In genomic region chr12:83451850-83452249, GRCm38 (mm10) we compare ENCODE assay signal across 22 mouse cellular contexts. TPM values are rescaled to one million over a fixed set of nuclear protein-coding genes. Genes with fewer than 3 reads are reported as not detected.
A peak's percentile ranks its signal among the peaks of the same experiment; 100 is the strongest.
DNase-seq lines count a peak whose midpoint lies in the region; ATAC-seq and TF ChIP-seq lines count a peak whose summit lies in the region.
"Had no signal": no experiment of that assay in that cellular context is flagged by ENCODE, and none has a peak within 500 bp of the region (broad histone marks: within the 10 kb centered on the region; RNA-seq: fewer than 3 reads in every experiment).

No protein-coding gene starts in this region.

- TF ChIP-seq EP300 in liver, embryonic 14.5 days (IDR thresholded peaks at IDR 0.05; ENCODE audit: low read depth), result no peak
- no peak for TF ChIP-seq EP300 in stomach, postnatal 0 days (optimal IDR thresholded peaks at IDR 0.05)

- no peak for DNase-seq in liver, embryonic 14.5 days (ENCODE audit: low read depth in 3 of 3, low spot score in 3 of 3)
- DNase-seq in liver, embryonic 11.5 days (ENCODE audit: low spot score), result no peak
- no peak for DNase-seq in brain, embryonic 14.5 days (ENCODE audit: low read depth)
- DNase-seq in stomach, postnatal 0 days (ENCODE audit: low spot score), result no peak
- DNase-seq in urinary bladder, postnatal 14 days (ENCODE audit: low spot score), result no peak
- DNase-seq: adrenal gland, postnatal 36 days; cerebellum, adult 8-10 months; heart, adult 18-20 months; heart, postnatal 4 days; lung, adult 2 months; right cerebral cortex, adult 18-20 months; thymus, postnatal 14 days had no signal

- H3K27ac ChIP-seq in intestine, postnatal 0 days (ENCODE audit: low read depth, low read length), result no peak overlapping the region
- no peak overlapping the region for H3K27ac ChIP-seq in intestine, embryonic 16.5 days (ENCODE audit: low read length)
- H3K27ac ChIP-seq in liver, embryonic 14.5 days, result no peak overlapping the region
- no peak overlapping the region for H3K27ac ChIP-seq in liver, embryonic 11.5 days (ENCODE audit: low read depth, low read length)
- no peak overlapping the region for H3K27ac ChIP-seq in stomach, postnatal 0 days (replicated peaks)
- H3K27ac ChIP-seq: embryonic facial prominence, embryonic 10.5 days; forebrain, embryonic 12.5 days; heart, embryonic 15.5 days; hindbrain, embryonic 15.5 days; intestine, embryonic 15.5 days; limb, embryonic 12.5 days; neural tube, embryonic 12.5 days had no signal

- no peaks in the 10 kb centered on the region for H3K9me3 ChIP-seq in intestine, postnatal 0 days (ENCODE audit: control insufficient read depth)
- no peaks in the 10 kb centered on the region for H3K9me3 ChIP-seq in intestine, embryonic 16.5 days (ENCODE audit: control insufficient read depth, low read length)
- H3K9me3 ChIP-seq in liver, embryonic 14.5 days (ENCODE audit: control insufficient read depth, low read length), result no peaks in the 10 kb centered on the region
- no peaks in the 10 kb centered on the region for H3K9me3 ChIP-seq in liver, embryonic 11.5 days (ENCODE audit: control insufficient read depth, low read length)
- H3K9me3 ChIP-seq in stomach, postnatal 0 days (ENCODE audit: control insufficient read depth, low read length), result no peaks in the 10 kb centered on the region
- H3K9me3 ChIP-seq: embryonic facial prominence, embryonic 10.5 days; forebrain, embryonic 12.5 days; heart, embryonic 15.5 days; hindbrain, embryonic 15.5 days; intestine, embryonic 15.5 days; limb, embryonic 12.5 days; neural tube, embryonic 12.5 days had no signal

- H3K4me2 ChIP-seq in intestine, postnatal 0 days (replicated peaks; ENCODE audit: low read depth), result no peak overlapping the region
- no peak overlapping the region for H3K4me2 ChIP-seq in intestine, embryonic 16.5 days (ENCODE audit: low read depth, low read length)
- H3K4me2 ChIP-seq in liver, embryonic 14.5 days (ENCODE audit: low read depth), result no peak overlapping the region
- no peak overlapping the region for H3K4me2 ChIP-seq in liver, embryonic 11.5 days
- no peak overlapping the region for H3K4me2 ChIP-seq in stomach, postnatal 0 days (replicated peaks; ENCODE audit: low read depth)
- H3K4me2 ChIP-seq: forebrain, embryonic 12.5 days; heart, embryonic 15.5 days; hindbrain, embryonic 15.5 days; intestine, embryonic 15.5 days; limb, embryonic 12.5 days; neural tube, embryonic 12.5 days had no signal

- H3K36me3 ChIP-seq in intestine, postnatal 0 days (ENCODE audit: control insufficient read depth, insufficient read depth), result no peaks in the 10 kb centered on the region
- no peaks in the 10 kb centered on the region for H3K36me3 ChIP-seq in intestine, embryonic 16.5 days (ENCODE audit: control insufficient read depth, insufficient read depth, low read length)
- no peaks in the 10 kb centered on the region for H3K36me3 ChIP-seq in liver, embryonic 14.5 days (replicated peaks; ENCODE audit: control insufficient read depth, insufficient read depth, low read depth)
- peaks cover 2% of the 10 kb centered on the region for H3K36me3 ChIP-seq in liver, embryonic 11.5 days (ENCODE audit: control insufficient read depth, insufficient read depth, low read length)
- no peaks in the 10 kb centered on the region for H3K36me3 ChIP-seq in stomach, postnatal 0 days (ENCODE audit: control insufficient read depth, insufficient read depth, low read length)
- H3K36me3 ChIP-seq: embryonic facial prominence, embryonic 10.5 days; forebrain, embryonic 12.5 days; heart, embryonic 15.5 days; hindbrain, embryonic 15.5 days; intestine, embryonic 15.5 days; limb, embryonic 12.5 days; neural tube, embryonic 12.5 days had no signal

- H3K27me3 ChIP-seq in intestine, postnatal 0 days (replicated peaks; ENCODE audit: control insufficient read depth, insufficient read depth, low read length), result no peaks in the 10 kb centered on the region
- no peaks in the 10 kb centered on the region for H3K27me3 ChIP-seq in intestine, embryonic 16.5 days (replicated peaks; ENCODE audit: control insufficient read depth, insufficient read depth, low read length)
- no peaks in the 10 kb centered on the region; the same call in 1 of the 2 replicates for H3K27me3 ChIP-seq in liver, embryonic 14.5 days (ENCODE audit: control insufficient read depth, insufficient read depth, low read length)
- H3K27me3 ChIP-seq in liver, embryonic 11.5 days (replicated peaks; ENCODE audit: control insufficient read depth, insufficient read depth, low read length), result no peaks in the 10 kb centered on the region; the same call in 1 of the 2 replicates
- no peaks in the 10 kb centered on the region for H3K27me3 ChIP-seq in stomach, postnatal 0 days (ENCODE audit: control insufficient read depth, insufficient read depth, low read length)
- H3K27me3 ChIP-seq: forebrain, embryonic 12.5 days; heart, embryonic 15.5 days; hindbrain, embryonic 15.5 days; intestine, embryonic 15.5 days; neural tube, embryonic 12.5 days had no signal

- ATAC-seq in intestine, postnatal 0 days, result no peak
- no peak for ATAC-seq in intestine, embryonic 16.5 days
- no peak; the same call in 1 of the 2 replicates for ATAC-seq in liver, embryonic 14.5 days (ENCODE audit: insufficient read depth)
- ATAC-seq in liver, embryonic 11.5 days (replicated peaks; ENCODE audit: low FRiP score), result no peak
- no peak for ATAC-seq in stomach, postnatal 0 days (ENCODE audit: low FRiP score, low TSS enrichment)
- ATAC-seq: intestine, embryonic 15.5 days had no signal

- no peak overlapping the region for H3K9ac ChIP-seq in intestine, postnatal 0 days (ENCODE audit: low read depth, low read length)
- H3K9ac ChIP-seq in intestine, embryonic 16.5 days (ENCODE audit: low read depth, low read length), result no peak overlapping the region
- no peak overlapping the region for H3K9ac ChIP-seq in liver, embryonic 14.5 days (replicated peaks)
- H3K9ac ChIP-seq in liver, embryonic 11.5 days (ENCODE audit: low read depth, low read length), result no peak overlapping the region
- H3K9ac ChIP-seq in stomach, postnatal 0 days (ENCODE audit: low read length), result no peak overlapping the region
- H3K9ac ChIP-seq: forebrain, embryonic 12.5 days; hindbrain, embryonic 15.5 days; intestine, embryonic 15.5 days; limb, embryonic 12.5 days; neural tube, embryonic 12.5 days had no signal

- WGBS in intestine, postnatal 0 days, result 38% methylated on average over 8 of the region's 8 CpGs
- WGBS in intestine, embryonic 16.5 days, result 53% methylated on average over 8 of the region's 8 CpGs
- WGBS in liver, embryonic 14.5 days (ENCODE audit: insufficient replicate concordance), result 56% methylated on average over 8 of the region's 8 CpGs
- 62% methylated on average over 8 of the region's 8 CpGs for WGBS in liver, embryonic 11.5 days
- 59% methylated on average over 8 of the region's 8 CpGs for WGBS in stomach, postnatal 0 days

- no peak overlapping the region for H3K4me3 ChIP-seq in intestine, postnatal 0 days (ENCODE audit: low read depth, low read length)
- H3K4me3 ChIP-seq in intestine, embryonic 16.5 days (ENCODE audit: low read length), result no peak overlapping the region
- H3K4me3 ChIP-seq in liver, embryonic 14.5 days (ENCODE audit: insufficient read depth in 1 of 2, low read depth in 2 of 2, low read length in 2 of 2), result no peak overlapping the region
- no peak overlapping the region for H3K4me3 ChIP-seq in liver, embryonic 11.5 days (ENCODE audit: low read depth, low read length)
- no peak overlapping the region for H3K4me3 ChIP-seq in stomach, postnatal 0 days (ENCODE audit: low read depth, low read length)
- H3K4me3 ChIP-seq: embryonic facial prominence, embryonic 10.5 days; forebrain, embryonic 12.5 days; heart, embryonic 15.5 days; hindbrain, embryonic 15.5 days; intestine, embryonic 15.5 days; limb, embryonic 12.5 days; megakaryocyte, embryonic 14.5 days; neural tube, embryonic 12.5 days had no signal

- TF ChIP-seq CTCF in intestine, postnatal 0 days (IDR thresholded peaks at IDR 0.05; ENCODE audit: low read depth), result peak; percentile 44
- TF ChIP-seq CTCF in liver, embryonic 14.5 days (IDR thresholded peaks at IDR 0.05; ENCODE audit: low read depth), result 0 out of 2 replicates have a peak, but pooled peaks have one; percentile 9
- TF ChIP-seq CTCF in brain, embryonic 14.5 days (IDR thresholded peaks at IDR 0.05; ENCODE audit: borderline replicate concordance, extremely low read depth, insufficient read depth, insufficient read length), result peak; percentile 1; the same call in 1 of the 2 replicates
- peak; percentile 36 for TF ChIP-seq CTCF in stomach, postnatal 0 days (IDR thresholded peaks at IDR 0.05; ENCODE audit: low read depth)

- no peaks in the 10 kb centered on the region for H3K4me1 ChIP-seq in intestine, postnatal 0 days (replicated peaks; ENCODE audit: control insufficient read depth, insufficient read depth, low read length)
- H3K4me1 ChIP-seq in intestine, embryonic 16.5 days (ENCODE audit: control insufficient read depth, insufficient read depth, low read length), result peaks cover 2% of the 10 kb centered on the region; the same call in 1 of the 2 replicates
- H3K4me1 ChIP-seq in liver, embryonic 14.5 days (replicated peaks; ENCODE audit: control insufficient read depth in 2 of 2, insufficient read depth in 2 of 2, low read length in 1 of 2), result peaks cover 0 to 21% of the 10 kb centered on the region in 2 experiments; a peak in 2 of 4 replicates
- H3K4me1 ChIP-seq in liver, embryonic 11.5 days (replicated peaks; ENCODE audit: control insufficient read depth, insufficient read depth, low read length), result peaks cover 8% of the 10 kb centered on the region
- H3K4me1 ChIP-seq in stomach, postnatal 0 days (replicated peaks; ENCODE audit: control insufficient read depth, insufficient read depth), result no peaks in the 10 kb centered on the region

- TF ChIP-seq POLR2A in brain, embryonic 14.5 days (IDR thresholded peaks at IDR 0.05; ENCODE audit: borderline replicate concordance, extremely low read depth, insufficient read depth, insufficient read length, poor library complexity, severe bottlenecking), result no peak

RNA-seq across cellular contexts. Expression of gene Dpf3, which starts 35.7 kb away (rescaled TPM):
- polyA plus RNA-seq in intestine, postnatal 0 days (2015; fragmentation: Nextera tagmentation; extraction: Ambion mirVana), result 5.1 and 5.9 TPM in 2 replicates
- polyA plus RNA-seq in intestine, embryonic 16.5 days (2015; fragmentation: Nextera tagmentation; extraction: Ambion mirVana), result 7.4 and 8.0 TPM in 2 replicates
- 2.2 and 3.7 TPM in 2 replicates for polyA plus RNA-seq in liver, embryonic 14.5 days (2012; rRNA removed)
- 4.1 and 4.8 TPM in 2 replicates for polyA plus RNA-seq in liver, embryonic 14.5 days (2014; fragmentation: Nextera tagmentation; extraction: Ambion mirVana)
- polyA plus RNA-seq in liver, embryonic 11.5 days (2014; fragmentation: Nextera tagmentation; extraction: Ambion mirVana), result 13.0 and 14.6 TPM in 2 replicates
- polyA plus RNA-seq in brain, embryonic 14.5 days (2012; rRNA removed), result 8.8 and 20.9 TPM in 2 replicates
- polyA plus RNA-seq in stomach, postnatal 0 days (2015; fragmentation: Nextera tagmentation; extraction: Ambion mirVana), result 2.6 and 3.0 TPM in 2 replicates
